Mouse (Mus musculus) liver, embryonic 11.5 days (tissue): ENCODE measurements around the gene Actb. TPM values are rescaled to one million over a fixed set of nuclear protein-coding genes. Genes with fewer than 3 reads are reported as not detected.

ENCODE experiments used
- ATAC-seq: fragments of 200-750 bp; cut with Nextera tagmentation; replicated peaks from 2 replicates; pipeline ENCODE4 v1.8.0; 2017; ENCODE audit warnings: moderate number of reproducible peaks, mild to moderate bottlenecking, moderate TSS enrichment, moderate library complexity; ENCODE audit not compliant: low FRiP score
- DNase-seq: peaks from one replicate; pipeline ENCODE4 v3.0.0-alpha.2; 2017; ENCODE audit warnings: low spot score
- H3K27ac ChIP-seq: fragments of 300-500 bp; sonication (generic); 2 replicates; pipeline ENCODE4 v1.5.1; 2014; ENCODE audit warnings: mild to moderate bottlenecking, low read depth, low read length, control low read depth
- H3K27me3 ChIP-seq: fragments of 300-500 bp; sonication (generic); replicated peaks from 2 replicates; pipeline ENCODE4 v1.6.1; 2014; ENCODE audit warnings: low read length, mixed read lengths; ENCODE audit not compliant: control insufficient read depth, insufficient read depth
- H3K36me3 ChIP-seq: fragments of 300-500 bp; sonication (generic); 2 replicates; pipeline ENCODE4 v1.6.1; 2014; ENCODE audit warnings: mild to moderate bottlenecking, low read length, moderate library complexity, mixed read lengths; ENCODE audit not compliant: control insufficient read depth, insufficient read depth
- H3K4me1 ChIP-seq: fragments of 300-500 bp; sonication (generic); replicated peaks from 2 replicates; pipeline ENCODE4 v1.6.1; 2014; ENCODE audit warnings: low read length, mixed read lengths; ENCODE audit not compliant: control insufficient read depth, insufficient read depth
- H3K4me2 ChIP-seq: fragments of 300-500 bp; sonication (generic); 2 replicates; pipeline ENCODE4 v1.6.1; 2014; ENCODE audit warnings: mild to moderate bottlenecking, control low read depth, moderate library complexity
- H3K4me3 ChIP-seq: fragments of 300-500 bp; sonication (generic); 2 replicates; pipeline ENCODE4 v1.5.1; 2014; ENCODE audit warnings: low read depth, low read length, control low read depth
- H3K9ac ChIP-seq: fragments of 300-500 bp; sonication (generic); 2 replicates; pipeline ENCODE4 v1.6.1; 2014; ENCODE audit warnings: low read depth, low read length, control low read depth
- H3K9me3 ChIP-seq: fragments of 300-500 bp; sonication (generic); 2 replicates; pipeline ENCODE4 v1.6.1; 2016; ENCODE audit warnings: low read length, inconsistent platforms, mixed read lengths; ENCODE audit not compliant: control insufficient read depth
- WGBS: fragments of 180-500 bp; shearing (Covaris S2); extraction: QIAGEN DNeasy Blood & Tissue Kit; methylation state at CpG from one replicate; pipeline ENCODE4 v1.1.7; 2014; 5-methylcytosine and 5-hydroxymethylcytosine counted together
- polyA plus RNA-seq: library from polyadenylated mRNA; unstranded; fragments of >200 nt; fragmentation: Nextera tagmentation; extraction: Ambion mirVana; gene quantifications from 2 replicates; pipeline ENCODE4 v1.2.1, GENCODE M21; 2014

Actb gene
- 11,958 and 12,749 TPM in 2 replicates for polyA plus RNA-seq

- peak; percentile 96 for DNase-seq
- peak within 1 kb of the TSS; percentile 100 for H3K27ac ChIP-seq
- peak; percentile 72 for ATAC-seq
- H3K9me3 ChIP-seq, result no peaks in the 10 kb centered on the region
- peak within 1 kb of the TSS; percentile 100 for H3K9ac ChIP-seq
- peak within 1 kb of the TSS; percentile 91 for H3K4me2 ChIP-seq
- peaks cover 47% of the 10 kb centered on the region for H3K4me1 ChIP-seq
- no peaks in the 10 kb centered on the region for H3K27me3 ChIP-seq
- peaks cover 33% of the 10 kb centered on the region for H3K36me3 ChIP-seq
- peak within 1 kb of the TSS; percentile 100 for H3K4me3 ChIP-seq
- WGBS, result 1% methylated on average over 40 of the region's 41 CpGs
Measured at GRCm38 (mm10) chr5:142906532-142907047, at the start of gene Actb. Gene Actb (minus strand): TSS chr5:142906754.

- Histone ChIP-seq H3K4me3 (no peak overlapping the region), H3K9ac (no peak overlapping the region), H3K4me2 (no peak overlapping the region), H3K9me3 (no peaks in the 10 kb centered on the region), H3K27ac (no peak overlapping the region), H3K4me1 (no peaks in the 10 kb centered on the region), H3K27me3 (0 out of 2 replicates have a peak, but pooled peaks cover 4% of the 10 kb centered on the region), H3K36me3 (no peaks in the 10 kb centered on the region)
- ATAC-seq (no peak), DNase-seq (no peak)
- WGBS, result 72% methylated on average over 3 of the region's 3 CpGs
Measured at GRCm38 (mm10) chr5:142953641-142954040, 47.1 kb upstream of the Actb start.

GRCm38 (mm10) chr5:142950405-142950804 lies 43.9 kb upstream of the Actb start:
- no peak overlapping the region for H3K4me2 ChIP-seq
- no peaks in the 10 kb centered on the region for H3K36me3 ChIP-seq
- 80% methylated on average over 6 of the region's 6 CpGs for WGBS
- H3K4me3 ChIP-seq, result no peak overlapping the region
- no peak for ATAC-seq
- DNase-seq, result no peak
- H3K27me3 ChIP-seq, result no peaks in the 10 kb centered on the region
- H3K27ac ChIP-seq, result no peak overlapping the region
- no peaks in the 10 kb centered on the region for H3K4me1 ChIP-seq
- no peak overlapping the region for H3K9ac ChIP-seq
- no peaks in the 10 kb centered on the region for H3K9me3 ChIP-seq

GRCm38 (mm10) chr5:142949580-142949979 lies 43.0 kb upstream of the Actb start:
- no peaks in the 10 kb centered on the region for H3K36me3 ChIP-seq
- H3K4me3 ChIP-seq, result no peak overlapping the region
- WGBS, result 40% methylated on average over 6 of the region's 6 CpGs
- H3K4me2 ChIP-seq, result no peak overlapping the region
- DNase-seq, result no peak
- H3K4me1 ChIP-seq, result no peaks in the 10 kb centered on the region
- no peak for ATAC-seq
- H3K9me3 ChIP-seq, result no peaks in the 10 kb centered on the region
- no peak overlapping the region for H3K9ac ChIP-seq
- H3K27ac ChIP-seq, result no peak overlapping the region
- no peaks in the 10 kb centered on the region for H3K27me3 ChIP-seq

GRCm38 (mm10) chr5:142947460-142947859 lies 40.9 kb upstream of the Actb start:
- H3K4me1 ChIP-seq, result no peaks in the 10 kb centered on the region
- no peaks in the 10 kb centered on the region for H3K36me3 ChIP-seq
- ATAC-seq (peak; percentile 41; the same call in 1 of the 2 replicates), DNase-seq (no peak)
- H3K9me3 ChIP-seq, result no peaks in the 10 kb centered on the region
- 75% methylated on average over 7 of the region's 7 CpGs for WGBS
- H3K27me3 ChIP-seq, result no peaks in the 10 kb centered on the region
- H3K4me2 ChIP-seq, result no peak overlapping the region
- H3K27ac ChIP-seq, result no peak overlapping the region
- no peak overlapping the region for H3K9ac ChIP-seq
- no peak overlapping the region for H3K4me3 ChIP-seq

GRCm38 (mm10) chr5:142944979-142945682 lies 38.6 kb upstream of the Actb start:
- no peak overlapping the region for H3K27ac ChIP-seq
- no peak overlapping the region for H3K9ac ChIP-seq
- H3K27me3 ChIP-seq, result no peaks in the 10 kb centered on the region
- DNase-seq, result no peak
- no peak overlapping the region for H3K4me2 ChIP-seq
- no peak; the same call in 1 of the 2 replicates for ATAC-seq
- no peaks in the 10 kb centered on the region for H3K9me3 ChIP-seq
- no peak overlapping the region for H3K4me3 ChIP-seq
- WGBS, result 57% methylated on average over 8 of the region's 8 CpGs
- H3K4me1 ChIP-seq, result no peaks in the 10 kb centered on the region
- H3K36me3 ChIP-seq, result no peaks in the 10 kb centered on the region

- DNase-seq, result no peak
- Histone ChIP-seq H3K27ac (no peak overlapping the region), H3K4me1 (peaks cover 26% of the 10 kb centered on the region), H3K4me3 (no peak overlapping the region), H3K36me3 (no peaks in the 10 kb centered on the region), H3K27me3 (no peaks in the 10 kb centered on the region), H3K4me2 (no peak overlapping the region), H3K9me3 (no peaks in the 10 kb centered on the region), H3K9ac (no peak overlapping the region)
- 50% methylated on average over 2 of the region's 2 CpGs for WGBS
- no peak for ATAC-seq
Measured at GRCm38 (mm10) chr5:142940393-142940792, 33.8 kb upstream of the Actb start.

GRCm38 (mm10) chr5:142937956-142938727 lies 31.6 kb upstream of the Actb start:
- DNase-seq (no peak), ATAC-seq (peak; percentile 38)
- Histone ChIP-seq H3K27ac (no peak overlapping the region), H3K27me3 (no peaks in the 10 kb centered on the region), H3K9me3 (no peaks in the 10 kb centered on the region), H3K4me1 (peaks cover 26% of the 10 kb centered on the region), H3K4me2 (peak overlapping the region; percentile 50), H3K4me3 (no peak overlapping the region; the same call in 1 of the 2 replicates), H3K9ac (0 out of 2 replicates have a peak overlapping the region, but pooled peaks have one; percentile 10), H3K36me3 (no peaks in the 10 kb centered on the region)
- WGBS, result 32% methylated on average over 19 of the region's 19 CpGs
